Mouse (Mus musculus) kidney, postnatal 0 days (tissue): ENCODE measurements at regions not wholly inside any gene's neighbourhood (a gene's known extent, or its start where the extent isn't known, plus 50 kb on each side); places are given as distances from the start of the nearest gene placed in this dataset.

Source experiments
- ATAC-seq: fragments of 200-750 bp; cut with Nextera tagmentation; replicated peaks from 2 replicates; pipeline ENCODE4 v1.8.0; 2017; ENCODE audit warnings: low read depth, moderate number of reproducible peaks, moderate TSS enrichment, moderate library complexity; ENCODE audit not compliant: low FRiP score
- DNase-seq: peaks from one replicate; pipeline ENCODE4 v3.0.0-alpha.2; 2016; ENCODE audit warnings: low spot score
- H3K27ac ChIP-seq: fragments of 300-500 bp; sonication (generic); 2 replicates; pipeline ENCODE4 v1.5.1; 2014; ENCODE audit warnings: mild to moderate bottlenecking
- H3K27me3 ChIP-seq: fragments of 300-500 bp; sonication (generic); 2 replicates; pipeline ENCODE4 v1.6.1; 2014; ENCODE audit warnings: low read length, mixed read lengths; ENCODE audit not compliant: insufficient read depth
- H3K36me3 ChIP-seq: fragments of 300-500 bp; sonication (generic); 2 replicates; pipeline ENCODE4 v1.6.1; 2014; ENCODE audit warnings: low read length, mixed read lengths; ENCODE audit not compliant: insufficient read depth
- H3K4me1 ChIP-seq: fragments of 300-500 bp; sonication (generic); replicated peaks from 2 replicates; pipeline ENCODE4 v1.6.1; 2014; ENCODE audit warnings: antibody characterized with exemption, low read length, mixed read lengths; ENCODE audit not compliant: insufficient read depth
- H3K4me2 ChIP-seq: fragments of 300-500 bp; sonication (generic); 2 replicates; pipeline ENCODE4 v1.6.1; 2014; ENCODE audit warnings: mild to moderate bottlenecking, low read length, moderate library complexity, mixed read lengths
- H3K4me3 ChIP-seq: fragments of 300-500 bp; sonication (generic); replicated peaks from 2 replicates; pipeline ENCODE4 v1.5.1; 2014; ENCODE audit warnings: low read depth, low read length
- H3K9ac ChIP-seq: fragments of 300-500 bp; sonication (generic); 2 replicates; pipeline ENCODE4 v1.6.1; 2014; ENCODE audit warnings: low read depth, low read length
- H3K9me3 ChIP-seq: fragments of 300-500 bp; sonication (generic); replicated peaks from 2 replicates; pipeline ENCODE4 v1.6.1; 2016; ENCODE audit warnings: low read length, inconsistent platforms, mixed read lengths
- CTCF ChIP-seq: IDR thresholded peaks from 2 replicates; pipeline ENCODE4 v1.5.1; 2016; ENCODE audit warnings: antibody characterized with exemption, low read depth, mild to moderate bottlenecking, moderate library complexity
- WGBS: fragments of 180-500 bp; shearing (Covaris S2); extraction: QIAGEN DNeasy Blood & Tissue Kit; methylation state at CpG from one replicate; pipeline ENCODE4 v1.1.7; 2014; 5-methylcytosine and 5-hydroxymethylcytosine counted together

GRCm38 (mm10) chr4:22564532-22564931 is 76.4 kb upstream of the Pou3f2 start:
- Histone ChIP-seq H3K27ac (no peak overlapping the region), H3K4me2 (no peak overlapping the region), H3K4me1 (no peaks in the 10 kb centered on the region), H3K27me3 (no peaks in the 10 kb centered on the region), H3K9ac (no peak overlapping the region), H3K4me3 (no peak overlapping the region), H3K36me3 (no peaks in the 10 kb centered on the region), H3K9me3 (no peaks in the 10 kb centered on the region)
- TF ChIP-seq CTCF = no peak
- DNase-seq (no peak), ATAC-seq (no peak)
- 31% methylated on average over 10 of the region's 10 CpGs for WGBS
